Mouse (Mus musculus) adrenal gland, postnatal 25 days (tissue): ENCODE results near the gene Fbxl18. TPM values are rescaled to one million over a fixed set of nuclear protein-coding genes. Genes with fewer than 3 reads are reported as not detected.

Experiments used
- DNase-seq: peaks from one replicate; pipeline ENCODE4 v3.0.0; 2021; ENCODE audit warnings: mixed read lengths
- long read RNA-seq: library from polyadenylated mRNA; stranded (forward); transcript quantifications from one replicate; pipeline ENCODE4 v2.0.0, GENCODE M21; 2021
- total RNA-seq: library from RNA; stranded (reverse); gene quantifications from 2 replicates; pipeline ENCODE4 v1.2.3, GENCODE M21; 2021

Gene Fbxl18
- total RNA-seq, result 14.5 and 19.8 TPM in 2 replicates
- long read RNA-seq, full-length matches to known transcripts, result 5 of 8 reads
- long read RNA-seq, partial matches to known transcripts, result 0 of 8 reads
- long read RNA-seq, other reads (novel, unspliced or antisense), result 3 of 8 reads

DNA sequence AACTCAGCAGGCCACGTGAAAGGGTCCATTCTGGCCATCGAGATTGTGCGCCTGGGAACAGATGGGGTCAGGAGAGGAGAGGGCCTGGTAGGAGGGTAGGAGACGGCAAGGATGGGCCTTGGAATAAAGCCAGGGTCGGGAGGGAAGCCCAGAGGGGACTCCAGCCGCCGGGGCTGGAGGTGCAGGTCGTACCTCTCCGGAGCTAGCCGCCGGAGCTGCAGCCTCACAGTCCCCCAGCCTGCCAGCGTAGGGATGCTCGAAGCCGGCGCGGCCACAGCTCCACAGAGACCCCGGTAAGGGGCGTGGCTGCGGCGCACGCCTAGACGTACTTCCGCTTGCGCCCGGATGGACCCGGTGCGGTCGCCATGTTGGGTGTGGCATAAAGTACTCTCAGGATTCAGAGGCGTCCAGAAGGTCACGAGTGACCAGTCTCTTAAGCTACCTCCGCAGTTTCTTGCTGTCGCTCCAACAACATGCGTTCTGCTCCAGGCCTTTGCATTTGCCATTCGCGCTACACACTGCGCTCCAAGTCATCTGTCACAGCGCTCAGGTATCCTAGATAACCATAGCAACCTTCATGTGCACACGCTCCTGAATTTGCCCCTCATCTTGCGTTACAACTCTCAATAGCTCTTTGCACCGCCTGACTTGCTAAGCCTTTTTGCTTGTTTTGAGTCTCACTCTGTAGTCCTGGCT lies at the start of gene Fbxl18:
Gene Fbxl18 (minus strand): TSS at position 504 of the 696 bp plus-strand sequence.
- peak; percentile 90 for DNase-seq

- no peak for DNase-seq
Observed at GRCm38 (mm10) chr5:142940393-142940792, 45.2 kb upstream of the Fbxl18 start.

DNA sequence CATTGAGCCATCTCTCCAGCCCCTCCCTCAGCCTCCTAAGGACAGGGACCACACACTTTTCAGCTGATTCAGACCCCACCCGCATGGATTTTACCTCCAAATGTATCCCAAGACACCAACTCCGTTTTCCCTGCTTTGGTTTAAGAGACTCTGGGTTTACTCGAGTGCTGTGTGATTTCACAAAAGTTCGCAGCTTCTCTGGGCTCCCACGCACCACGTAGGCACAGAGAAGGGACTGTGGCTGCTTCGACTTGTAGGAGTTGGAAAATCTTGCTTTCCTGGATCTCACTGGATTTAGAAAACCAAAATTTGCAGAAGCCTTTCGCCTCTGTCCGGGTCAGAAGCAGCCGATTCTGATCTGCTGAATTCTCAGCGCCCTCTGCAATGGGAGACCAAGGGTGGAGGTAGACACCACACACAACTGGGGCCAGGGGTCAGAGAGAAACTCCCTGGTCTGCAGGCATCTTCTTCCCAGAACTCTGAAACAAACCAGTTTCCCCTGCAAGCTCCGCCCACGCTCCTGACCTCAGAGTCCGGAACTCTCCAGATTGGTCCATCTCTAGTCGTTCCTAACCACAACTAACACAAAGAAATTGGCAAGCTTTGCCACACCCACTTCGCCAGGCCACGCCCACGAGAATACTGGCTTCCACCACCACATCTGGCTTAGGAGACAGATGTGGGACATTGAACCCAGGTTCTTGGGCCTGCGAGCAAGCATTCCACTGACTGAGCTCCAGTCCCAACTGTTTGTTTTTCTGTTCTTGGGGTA lies 42.9 kb upstream of the Fbxl18 start:
- no peak for DNase-seq

DNA sequence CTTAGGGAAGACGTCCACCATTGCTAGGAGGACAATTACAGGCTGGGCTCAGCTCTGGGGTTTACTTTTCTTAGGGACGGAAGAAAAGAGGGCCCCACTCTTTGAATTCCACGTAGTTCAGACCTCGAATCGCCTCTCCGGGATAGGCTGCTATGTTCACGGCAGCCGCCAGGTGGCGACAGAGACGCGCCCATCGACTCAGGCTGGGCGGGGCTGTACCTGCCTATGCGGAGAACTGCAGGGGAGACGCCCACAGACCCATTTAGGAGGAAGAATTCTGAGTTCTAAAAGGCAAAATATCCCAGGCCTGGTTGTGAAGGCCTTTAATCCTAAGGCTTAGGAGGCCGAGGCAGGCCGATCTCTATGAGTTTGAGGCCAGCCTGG lies 41.1 kb upstream of the Fbxl18 start:
- DNase-seq, result peak; percentile 84

DNA sequence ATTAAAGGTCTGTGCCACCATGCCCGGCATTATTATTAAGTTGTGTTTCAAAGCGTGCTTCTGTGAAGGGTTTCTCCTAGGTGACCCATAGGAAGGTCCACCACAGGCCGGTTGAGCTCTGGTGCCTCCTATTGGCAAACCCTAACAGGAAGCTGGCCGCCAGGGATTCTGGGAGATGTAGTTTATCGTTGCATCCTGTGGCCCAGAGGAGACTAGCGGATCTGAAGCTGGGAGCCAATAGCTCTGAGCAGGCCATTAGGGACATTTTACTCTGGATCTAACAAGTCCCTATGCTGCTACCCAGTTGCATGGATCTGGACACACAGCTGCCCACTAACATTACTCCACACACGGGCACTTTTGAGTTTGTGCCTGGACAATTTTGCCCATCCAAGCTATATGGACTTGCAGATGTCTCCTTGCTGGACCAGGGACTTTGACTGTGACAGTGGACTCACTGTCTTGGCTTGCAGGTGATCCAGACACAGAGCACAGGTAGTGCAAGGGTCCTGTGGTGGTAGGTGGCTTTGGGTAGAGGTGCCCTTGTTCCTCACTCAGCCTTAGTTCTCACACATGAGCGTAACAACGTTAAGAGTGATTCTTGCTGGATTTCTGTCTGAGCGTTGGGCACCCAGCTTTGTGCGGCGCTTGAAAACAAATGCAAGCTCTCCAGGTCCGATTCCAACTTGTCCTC lies 40.6 kb upstream of the Fbxl18 start:
- DNase-seq, result peak; percentile 55

DNA sequence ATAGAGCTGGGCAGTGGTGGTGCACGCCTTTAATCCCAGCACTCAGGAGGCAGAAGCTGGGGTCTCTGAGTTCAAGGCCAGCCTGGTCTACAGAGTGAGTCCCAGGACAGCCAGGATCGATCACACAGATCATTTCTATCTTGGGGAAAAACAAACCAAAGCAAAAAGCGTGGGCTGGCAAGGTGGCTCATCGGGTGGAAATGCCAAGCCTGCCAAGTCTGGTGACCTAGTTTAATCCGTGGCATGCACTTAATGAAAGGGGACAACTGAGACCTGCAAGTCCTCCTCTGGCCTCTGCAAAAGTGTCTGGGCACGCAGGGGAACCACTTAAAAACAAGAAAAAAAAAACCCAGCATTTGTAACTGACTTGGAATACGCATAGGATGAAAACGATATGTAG lies 37.5 kb upstream of the Fbxl18 start:
- no peak for DNase-seq

- peak; percentile 59 for DNase-seq
Observed at GRCm38 (mm10) chr5:142932084-142932685, 37.0 kb upstream of the Fbxl18 start.

GRCm38 (mm10) chr5:142931241-142931745 lies 36.1 kb upstream of the Fbxl18 start:
- no peak for DNase-seq

DNA sequence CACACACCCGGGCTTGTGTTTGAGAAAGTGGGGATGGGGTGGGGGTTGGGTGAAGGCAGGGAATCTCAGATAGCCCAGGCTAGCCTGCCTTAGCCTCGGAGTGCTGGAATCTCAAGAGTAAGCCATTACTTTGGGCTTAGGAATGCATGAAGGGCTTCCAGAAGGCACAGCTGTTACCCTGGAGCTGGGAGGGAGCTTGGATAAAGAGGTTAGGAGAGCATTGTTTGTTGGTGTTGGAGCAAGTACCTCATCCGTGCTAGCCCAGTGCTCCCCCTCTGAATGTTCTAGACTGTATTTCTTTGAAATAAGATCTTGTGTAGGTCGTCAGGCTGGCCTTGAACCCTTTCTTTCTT lies 34.2 kb upstream of the Fbxl18 start:
- DNase-seq, result no peak

DNA sequence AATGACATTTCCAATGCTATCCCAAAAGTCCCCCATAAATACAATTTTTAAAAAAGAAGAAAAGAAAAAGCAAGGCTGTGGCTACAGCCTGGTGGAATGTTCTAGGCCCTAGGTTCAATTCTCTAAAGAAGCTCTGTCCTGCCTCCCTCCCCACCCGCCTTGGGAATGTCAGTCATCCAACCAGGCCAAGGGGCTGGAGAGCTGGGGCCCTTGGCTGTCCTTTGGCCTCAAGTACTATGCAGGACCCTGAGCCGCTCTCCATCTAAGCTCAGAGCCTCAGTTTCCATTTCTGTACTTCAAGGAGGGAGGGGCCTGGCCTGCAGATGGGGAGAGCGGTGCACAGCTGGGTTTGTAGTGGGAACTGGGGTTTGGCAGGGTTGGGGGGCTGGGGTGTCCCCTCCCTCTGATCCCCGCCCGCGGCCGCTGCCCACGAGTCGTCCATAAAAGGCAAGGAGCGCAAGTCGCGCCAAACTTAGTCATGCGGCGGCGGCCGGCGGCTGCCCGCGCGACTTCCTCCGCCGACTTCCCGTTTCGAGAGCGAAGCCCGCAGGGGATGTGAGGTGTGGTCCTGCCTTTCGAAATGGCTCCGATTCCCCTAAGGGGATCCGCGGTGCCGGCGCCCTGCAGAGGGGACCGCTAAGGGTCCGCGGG lies 33.7 kb upstream of the Fbxl18 start:
- peak; percentile 77 for DNase-seq

DNA sequence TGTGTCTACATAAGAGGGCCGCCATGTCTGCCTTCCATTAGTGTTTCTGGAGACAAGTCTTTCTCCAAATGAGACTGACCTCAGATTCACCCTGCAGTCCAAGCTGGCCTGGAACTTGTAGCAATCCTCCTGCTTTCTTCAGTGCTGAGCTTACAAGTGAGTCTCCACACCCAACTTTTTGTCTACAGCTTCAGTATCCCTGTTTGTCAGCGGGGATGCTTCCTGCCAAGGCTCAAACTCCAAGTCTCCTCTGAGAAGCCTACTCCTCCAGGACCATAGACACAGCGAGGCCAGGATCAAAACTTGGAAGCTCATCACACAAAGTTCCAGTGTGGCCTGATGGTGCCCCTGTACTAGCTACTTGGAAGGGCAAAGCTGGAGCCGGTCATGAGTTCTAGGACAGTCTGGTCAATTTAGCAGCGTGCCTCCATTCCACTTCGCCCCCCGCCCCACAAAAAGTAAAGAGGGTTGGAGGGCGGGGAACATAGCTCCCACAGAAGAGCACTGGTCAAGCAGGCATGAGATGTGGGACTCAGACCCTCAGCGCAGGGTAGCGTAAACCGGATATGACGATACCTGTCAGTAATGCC lies 32.2 kb upstream of the Fbxl18 start:
- no peak for DNase-seq

DNA sequence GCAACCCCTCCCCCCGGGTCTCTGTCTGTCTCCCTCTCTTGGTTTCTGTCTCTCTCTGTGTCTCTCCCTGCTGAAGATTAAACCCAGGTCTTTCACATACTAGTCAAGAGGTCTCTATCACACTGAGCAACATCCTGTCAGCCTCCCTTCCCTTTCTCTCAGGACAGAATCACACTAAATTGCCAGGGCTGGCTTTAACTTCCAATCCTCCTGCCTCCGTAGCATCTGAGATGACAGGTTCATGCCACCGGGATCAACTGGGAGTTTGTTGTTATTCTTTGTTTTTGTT lies 31.7 kb upstream of the Fbxl18 start:
- no peak for DNase-seq

DNA sequence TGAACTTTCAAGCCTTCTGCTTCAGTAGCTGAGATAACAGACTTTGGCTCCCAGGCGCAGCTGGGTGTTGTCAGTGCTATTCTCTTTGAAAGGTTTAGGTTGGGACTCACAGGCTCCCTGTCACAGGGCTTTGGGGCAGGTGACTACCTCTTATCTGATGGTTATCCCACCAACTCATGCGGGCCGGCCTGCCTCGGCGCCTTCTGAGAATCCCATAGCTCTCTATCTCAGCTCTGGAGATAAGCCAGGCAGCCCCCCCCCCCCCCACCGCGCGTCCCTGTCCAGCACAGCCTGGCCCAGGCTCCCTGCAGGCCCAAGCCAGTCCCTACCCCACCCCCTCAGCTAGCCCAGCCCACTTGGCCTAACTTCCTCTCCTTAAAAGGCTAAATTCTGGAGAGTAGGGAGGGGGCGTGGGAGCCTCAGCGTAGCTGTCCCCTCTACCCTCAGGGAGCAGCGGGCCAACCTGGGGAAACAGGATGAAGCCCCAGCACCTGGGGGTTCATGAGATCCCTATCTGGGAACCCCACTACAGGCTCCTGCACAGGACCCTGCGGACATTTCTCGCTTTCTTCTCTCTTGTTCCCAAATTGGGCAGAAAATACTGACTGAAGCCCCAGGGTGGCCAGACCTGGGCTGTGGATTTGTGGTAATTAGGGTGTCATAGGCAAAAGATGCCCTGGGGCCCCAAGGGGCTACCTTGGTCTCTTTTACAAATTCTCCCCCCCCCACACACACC lies 31.2 kb upstream of the Fbxl18 start:
- DNase-seq, result no peak

DNA sequence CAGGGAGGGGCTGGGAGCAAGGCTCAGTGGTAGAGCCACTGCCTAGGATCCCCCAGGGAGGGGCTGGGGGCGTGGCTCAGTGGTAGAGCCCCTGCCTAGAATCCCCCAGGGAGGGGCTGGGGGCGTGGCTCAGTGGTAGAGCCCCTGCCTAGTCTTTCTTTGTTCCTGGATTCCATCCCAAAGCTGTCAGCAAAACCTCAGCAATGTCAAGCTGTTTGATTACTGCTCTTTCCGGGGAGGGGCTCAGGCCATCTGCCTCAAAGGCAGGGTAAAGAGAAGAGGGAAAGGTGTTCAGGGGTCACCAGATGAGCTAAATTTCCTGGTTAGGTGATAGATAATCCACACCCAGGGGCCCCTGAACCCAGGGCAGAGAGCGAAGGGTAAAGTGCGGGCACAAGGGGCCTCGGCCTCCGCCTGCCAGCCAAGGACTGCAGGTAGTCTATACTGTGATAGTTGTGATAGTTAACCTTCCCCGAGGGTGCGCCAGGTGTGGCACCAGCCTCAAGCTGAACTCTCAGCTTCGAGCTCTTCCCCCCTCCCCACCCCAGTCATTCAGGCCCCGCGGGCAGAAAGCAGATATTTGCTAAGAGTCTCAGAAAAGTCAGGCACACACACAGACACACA lies 29.2 kb upstream of the Fbxl18 start:
- DNase-seq, result no peak

DNA sequence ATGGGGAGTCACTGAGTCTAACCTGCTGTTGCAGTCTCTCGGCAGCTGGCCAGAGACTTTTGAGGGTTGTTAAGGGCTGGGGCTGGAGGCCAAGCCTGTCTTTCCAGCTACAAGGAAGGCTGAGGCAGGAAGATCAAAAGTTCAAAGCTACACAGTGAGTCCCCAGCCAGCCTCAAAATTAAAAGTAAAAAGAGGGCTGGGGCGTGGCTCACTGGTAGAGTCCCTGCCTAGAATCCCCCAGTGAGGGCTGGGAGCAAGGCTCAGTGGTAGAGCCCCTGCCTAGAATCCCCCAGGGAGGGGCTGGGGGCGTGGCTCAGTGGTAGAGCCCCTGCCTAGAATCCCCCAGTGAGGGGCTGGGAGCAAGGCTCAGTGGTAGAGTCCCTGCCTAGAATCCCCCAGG lies 28.6 kb upstream of the Fbxl18 start:
- no peak for DNase-seq

DNA sequence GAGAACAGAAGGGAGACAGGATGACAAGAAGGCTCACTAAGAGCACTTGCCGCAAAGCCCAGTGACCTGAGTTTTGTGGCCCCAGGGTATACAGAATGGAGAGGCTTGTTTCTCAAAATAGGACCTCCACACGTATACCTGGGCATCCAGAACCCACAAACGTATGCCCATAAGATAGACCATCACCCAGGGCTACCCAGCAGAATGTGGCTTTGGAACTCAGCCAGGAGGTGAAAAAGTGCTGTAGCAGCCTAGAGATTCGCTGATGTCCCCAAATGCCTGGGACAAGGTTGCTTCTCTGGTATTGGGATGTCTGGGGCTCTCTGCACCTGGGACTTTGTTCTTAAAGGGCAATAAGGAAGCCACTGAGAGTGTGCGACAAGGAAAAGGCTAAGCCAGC lies 27.0 kb upstream of the Fbxl18 start:
- DNase-seq, result no peak

GRCm38 (mm10) chr5:142921074-142921459 lies 25.8 kb upstream of the Fbxl18 start:
- no peak for DNase-seq

DNA sequence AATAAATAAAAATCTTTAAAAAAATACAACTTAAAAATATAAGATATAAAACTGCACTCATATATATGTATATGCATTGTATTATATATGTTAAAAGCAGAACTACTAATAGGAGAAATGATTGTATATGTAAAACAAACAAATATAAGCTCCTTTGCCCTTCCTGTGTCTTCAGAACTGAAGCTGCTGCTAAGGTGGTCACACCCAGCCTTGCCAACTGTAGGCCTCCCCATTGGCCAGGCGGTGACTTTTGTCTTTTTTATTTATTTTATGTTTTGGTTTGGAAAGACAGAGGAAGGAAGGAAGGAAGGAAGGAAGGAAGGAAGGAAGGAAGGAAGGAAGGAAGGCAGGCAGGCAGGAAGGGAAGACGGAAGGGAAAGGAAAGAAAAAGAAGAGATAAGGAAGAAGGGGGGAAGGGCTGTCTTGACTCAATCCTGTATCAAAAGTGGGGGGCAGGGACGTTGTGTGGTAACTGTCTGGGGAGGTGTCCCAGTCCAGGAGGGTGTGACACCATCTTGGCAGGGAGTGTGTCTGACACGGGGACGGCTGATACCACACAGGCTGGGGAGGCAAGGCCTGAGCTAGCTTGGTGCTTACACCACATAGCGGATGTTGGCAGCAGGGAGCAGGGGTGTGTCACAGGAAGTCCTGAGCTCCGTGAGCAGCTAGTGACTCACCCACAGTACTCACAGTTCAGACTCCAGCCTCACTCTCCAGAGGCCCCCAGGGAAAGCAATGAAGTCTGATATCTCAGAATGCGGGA lies 25.3 kb upstream of the Fbxl18 start:
- DNase-seq, result peak; percentile 75

DNA sequence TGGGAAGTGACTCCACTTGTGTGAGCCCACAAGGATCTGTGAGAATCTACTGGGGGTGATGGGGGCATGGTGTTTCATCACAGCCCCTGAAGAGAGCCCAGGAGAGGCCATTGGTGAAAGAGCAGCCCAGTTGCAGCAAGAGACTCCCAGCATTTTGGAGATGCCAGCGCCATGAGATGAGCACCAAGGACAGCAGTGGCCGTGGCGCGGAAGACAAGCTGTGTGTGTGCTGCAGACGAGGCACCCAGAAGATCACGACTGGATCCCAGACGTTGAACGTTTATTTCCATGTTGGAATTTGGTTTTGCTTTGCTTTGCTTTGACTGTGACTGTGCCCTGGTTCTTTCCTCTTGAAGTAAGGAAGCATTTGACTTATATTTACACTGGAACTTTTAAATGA lies 22.2 kb upstream of the Fbxl18 start:
- no peak for DNase-seq

- no peak for DNase-seq
Observed at GRCm38 (mm10) chr5:142916593-142916992, 21.4 kb upstream of the Fbxl18 start.
